Mouse (Mus musculus): Measurements from ENCODE around the gene Fign.

The Fign gene

DNA sequence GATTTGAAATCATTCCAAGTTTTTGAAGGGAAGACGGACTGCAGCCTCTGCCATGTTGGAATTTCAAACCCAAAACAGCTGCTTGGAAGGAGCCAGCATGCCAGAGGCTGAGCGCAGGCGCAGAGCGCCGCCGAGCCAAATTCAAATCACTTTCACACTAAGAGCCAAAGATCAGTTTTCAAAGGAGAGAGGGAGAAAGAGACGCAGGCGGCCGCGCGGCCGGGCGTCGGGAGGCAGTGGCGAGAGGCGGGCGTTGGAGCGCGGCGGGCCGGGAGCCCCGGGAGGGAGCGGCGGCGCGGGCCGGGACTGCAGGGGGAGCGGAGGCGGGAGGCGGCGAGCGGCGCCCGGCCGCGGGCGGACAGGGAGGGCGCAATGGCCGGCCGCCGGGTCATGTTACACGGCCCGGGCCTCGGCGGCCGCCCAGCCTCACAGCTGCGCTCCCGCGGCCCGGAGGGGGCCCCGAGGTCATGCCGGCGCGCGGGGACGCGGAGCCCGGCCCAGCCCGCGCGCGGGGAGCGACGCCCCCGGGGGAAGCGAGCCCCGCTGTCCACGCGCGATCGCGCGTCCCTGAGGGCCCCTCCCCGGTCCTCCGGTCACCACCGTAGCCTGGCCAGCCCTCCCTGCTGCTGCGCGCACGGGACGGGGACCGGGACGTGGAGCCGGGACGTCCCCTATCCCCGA is at the start of gene Fign:
Fign (minus strand) TSS at position 102 of the 681 bp plus-strand sequence.
- peak; percentile 13 to 61 for DNase-seq (ENCODE audit: low spot score in 2 of 2)

DNA sequence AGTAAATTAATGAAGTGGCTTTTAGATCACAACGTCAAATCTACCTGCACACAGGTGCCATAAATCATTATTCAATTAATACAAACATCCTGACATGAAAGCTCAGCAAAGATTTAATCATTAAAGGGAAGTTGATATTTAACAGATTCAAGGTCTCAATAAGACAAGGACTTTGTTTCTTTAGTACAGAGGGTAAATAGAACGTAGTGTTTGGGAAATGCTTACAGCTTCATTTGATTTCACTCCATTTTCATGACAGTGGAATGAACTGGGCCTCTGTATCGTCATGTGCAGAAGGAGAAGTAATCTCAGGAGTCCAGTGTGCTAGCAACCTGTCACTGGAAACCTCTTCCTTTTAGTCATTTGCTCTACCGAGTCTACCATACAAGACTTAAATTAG is 35.8 kb upstream of the Fign start:
- DNase-seq (ENCODE audit: low spot score in 2 of 2) = no peak

DNA sequence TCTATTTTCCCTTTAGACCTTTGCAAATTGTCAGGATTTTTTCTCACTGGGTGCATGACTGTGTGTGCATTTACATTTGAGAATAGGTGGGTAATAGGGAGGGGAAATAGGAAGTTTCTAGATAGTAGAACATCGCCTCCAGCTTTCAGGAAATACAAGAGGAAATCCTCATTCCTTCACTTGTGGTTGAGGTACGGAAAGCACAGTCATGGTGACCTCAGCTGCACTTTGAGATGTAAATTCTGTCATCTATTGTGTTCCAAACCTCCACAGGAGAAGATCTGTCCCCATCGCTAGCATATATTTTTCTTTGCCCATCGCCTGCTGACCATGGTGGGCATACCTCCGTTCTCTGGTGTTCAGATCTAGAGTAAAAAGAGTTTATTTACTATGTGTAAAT is 22.7 kb upstream of the Fign start:
- no peak for DNase-seq (ENCODE audit: low spot score in 2 of 2)

DNA sequence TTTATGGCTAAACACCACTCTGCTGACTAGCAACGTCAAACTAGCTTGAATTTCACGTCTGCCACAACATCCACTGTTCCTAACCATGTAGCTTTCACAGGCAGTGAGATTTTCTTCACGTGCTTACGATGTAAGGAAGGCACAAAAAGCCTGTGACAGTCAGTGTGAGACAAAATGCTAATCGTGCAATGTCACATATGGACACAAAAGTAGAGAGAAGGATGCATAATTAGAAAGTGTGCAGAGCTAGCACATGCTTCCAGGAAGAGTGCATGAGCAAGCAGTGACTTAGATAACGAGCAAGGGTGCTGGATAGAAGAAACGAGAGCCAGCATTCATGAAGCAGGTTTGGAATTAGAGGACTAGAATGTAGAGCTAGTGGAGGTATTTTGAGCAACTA is 18.8 kb upstream of the Fign start:
- no peak for DNase-seq (ENCODE audit: low spot score in 2 of 2)

DNA sequence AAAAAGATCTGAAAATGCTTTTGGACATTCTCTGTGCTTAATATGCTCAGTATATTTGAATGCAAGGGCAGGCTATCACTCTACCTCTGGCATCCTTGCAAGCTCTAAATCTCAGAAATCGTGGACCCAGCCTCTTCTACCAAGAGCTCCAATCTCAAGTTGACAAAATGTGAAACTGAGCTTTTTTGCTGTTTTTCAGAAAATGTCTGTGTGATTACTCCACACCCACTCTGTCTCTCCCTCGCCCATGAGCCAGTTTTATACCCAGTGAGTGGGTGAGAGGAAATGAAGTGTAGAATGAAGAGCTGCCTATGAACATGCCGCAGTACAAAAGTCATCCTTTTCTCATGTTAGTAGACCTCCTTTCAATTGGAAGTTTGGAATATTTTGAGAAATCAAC is 13.3 kb upstream of the Fign start:
- no peak for DNase-seq (ENCODE audit: low spot score in 2 of 2)

DNA sequence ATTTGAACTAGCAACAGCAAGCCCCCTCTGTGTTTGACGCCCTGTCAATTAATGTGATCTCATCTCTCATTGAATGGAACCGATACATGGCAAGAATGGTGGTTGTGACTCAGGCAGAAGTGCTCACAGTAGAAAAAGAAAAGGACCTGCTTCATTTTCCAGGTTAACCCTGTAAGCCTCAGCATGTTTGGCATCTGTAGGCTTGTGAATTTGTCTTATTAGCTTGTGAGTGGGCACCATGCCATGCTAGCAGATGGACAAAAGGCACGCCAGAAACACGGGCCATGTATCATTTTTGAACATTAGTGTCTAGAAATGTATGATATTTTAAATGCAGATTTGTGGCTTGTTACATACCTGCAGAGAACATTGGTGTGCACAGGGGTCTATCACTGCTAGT is 12.0 kb upstream of the Fign start:
- no peak for DNase-seq (ENCODE audit: low spot score in 2 of 2)

DNA sequence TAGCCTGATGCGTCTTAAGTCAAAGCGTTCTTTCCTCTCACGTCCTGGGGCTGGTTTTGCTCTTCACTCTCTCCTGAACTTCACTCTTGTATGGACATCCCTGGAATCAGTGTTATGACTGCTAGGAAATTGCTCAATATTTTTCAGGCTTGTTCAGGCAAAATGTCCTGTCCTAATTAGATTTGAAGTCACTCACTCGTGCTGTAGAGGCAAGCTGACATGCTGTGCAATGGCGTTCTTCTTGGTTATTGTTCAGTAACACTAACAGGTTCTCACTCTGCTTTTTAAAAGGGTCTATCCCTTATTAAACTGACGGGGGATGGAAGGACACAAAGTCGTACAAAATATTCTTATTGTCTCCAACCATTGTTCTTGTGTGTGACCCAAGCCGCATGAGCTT is 10.2 kb upstream of the Fign start:
- no peak for DNase-seq (ENCODE audit: low spot score in 2 of 2)

DNA sequence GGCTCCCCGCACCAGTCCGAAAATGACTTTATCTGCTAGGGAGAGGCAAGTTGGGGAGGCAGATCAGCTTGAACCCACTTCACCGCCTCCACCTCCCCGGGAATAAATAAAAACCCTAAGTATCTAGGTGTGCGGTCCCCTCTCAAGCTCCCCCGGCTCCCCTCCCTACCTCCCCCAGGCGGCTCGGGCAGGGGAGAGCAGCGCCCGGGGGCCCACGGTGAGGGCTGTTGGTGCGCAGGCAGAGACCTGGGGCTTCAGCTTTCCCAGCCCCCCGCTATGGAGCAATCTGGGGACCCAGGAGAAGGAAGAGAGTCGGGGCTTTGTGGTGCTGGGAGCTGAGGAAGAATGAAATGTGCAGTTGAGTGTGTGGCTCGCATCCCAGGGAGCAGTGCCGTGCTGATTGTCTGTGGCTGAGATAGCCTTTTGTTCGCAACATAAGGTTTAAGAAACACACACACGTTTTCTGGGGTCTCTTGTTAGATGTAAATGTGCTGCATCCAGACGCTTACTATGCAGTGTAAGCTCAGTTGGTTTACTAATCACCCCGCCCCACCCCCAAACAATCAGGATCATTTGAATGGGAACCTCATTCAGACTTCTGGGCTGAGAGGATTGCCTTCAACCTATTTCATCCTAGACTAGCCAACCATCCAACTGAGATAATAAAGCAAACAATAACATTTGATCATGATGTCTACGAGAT is 931 bp upstream of the Fign start:
- DNase-seq (ENCODE audit: low spot score in 2 of 2) = no peak

DNA sequence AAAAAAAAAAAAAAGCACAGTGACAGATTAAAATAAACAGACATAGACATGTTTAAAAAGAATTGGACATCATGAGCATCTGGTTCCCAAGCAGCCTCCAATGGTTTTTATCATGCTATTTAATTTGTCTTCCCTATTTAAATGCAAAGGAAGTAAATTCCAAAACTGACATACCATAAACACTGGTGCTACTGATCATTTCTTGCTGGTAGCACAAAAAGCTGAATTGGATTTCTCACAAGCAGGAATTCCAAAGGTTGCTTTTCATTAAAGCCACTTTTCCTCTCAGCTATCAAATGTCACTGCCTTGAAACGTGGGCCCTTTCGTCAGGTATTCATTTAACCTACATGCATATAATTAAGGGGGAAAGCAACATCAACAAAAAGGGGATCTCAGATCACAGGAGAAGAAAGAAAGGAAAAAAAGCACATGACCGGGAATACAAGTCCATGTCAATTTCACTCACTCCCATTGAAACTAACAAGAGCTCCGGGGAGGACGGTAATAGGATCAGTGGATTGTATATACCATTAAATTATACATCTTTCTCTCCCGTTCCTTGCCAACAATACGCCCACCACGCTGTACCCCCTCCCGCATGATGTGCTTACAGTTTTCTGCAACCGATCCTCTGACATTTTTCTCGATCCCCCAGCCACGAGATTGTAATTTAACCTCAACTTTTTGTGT is 972 bp downstream of the Fign start:
- DNase-seq (ENCODE audit: low spot score in 2 of 2) = no peak

DNA sequence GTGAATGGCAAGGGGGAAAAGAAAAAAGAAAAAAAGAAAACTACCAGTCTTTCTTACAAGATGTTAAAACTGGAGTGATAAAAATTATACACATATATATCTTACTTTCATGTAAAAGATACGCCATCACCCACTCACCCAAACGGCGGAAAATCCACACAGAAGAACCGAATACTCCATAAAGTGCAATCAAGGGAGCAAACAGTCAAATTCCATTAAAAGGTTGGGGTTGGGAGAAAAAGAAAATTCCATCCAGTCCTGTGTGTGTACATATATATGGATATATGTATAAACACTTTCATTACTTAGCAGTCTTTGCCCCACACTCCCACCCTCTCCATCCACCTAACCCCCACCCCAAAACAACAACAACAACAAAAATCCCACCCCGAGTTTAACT is 1.7 kb downstream of the Fign start:
- DNase-seq (ENCODE audit: low spot score in 2 of 2) = no peak

DNA sequence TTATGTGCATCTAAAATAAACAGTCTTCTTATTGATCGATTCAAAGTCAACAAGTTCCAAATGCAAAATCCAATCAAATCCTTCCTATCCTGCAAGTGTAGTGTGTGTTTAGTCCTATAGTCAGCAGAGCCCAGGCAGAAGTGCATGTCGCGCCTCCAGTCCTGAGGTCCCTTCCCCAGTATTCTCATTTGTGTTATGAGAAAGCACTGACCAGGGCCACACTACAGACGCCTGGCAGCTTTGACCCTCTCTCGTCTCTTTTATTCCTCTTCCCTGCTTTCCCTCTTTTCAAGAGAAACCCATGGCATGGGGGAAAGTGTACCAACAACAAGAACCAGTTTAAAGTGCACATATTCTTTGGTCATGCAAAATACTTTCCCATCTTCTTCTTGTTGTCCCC is 2.3 kb downstream of the Fign start:
- no peak for DNase-seq (ENCODE audit: low spot score in 2 of 2)

DNA sequence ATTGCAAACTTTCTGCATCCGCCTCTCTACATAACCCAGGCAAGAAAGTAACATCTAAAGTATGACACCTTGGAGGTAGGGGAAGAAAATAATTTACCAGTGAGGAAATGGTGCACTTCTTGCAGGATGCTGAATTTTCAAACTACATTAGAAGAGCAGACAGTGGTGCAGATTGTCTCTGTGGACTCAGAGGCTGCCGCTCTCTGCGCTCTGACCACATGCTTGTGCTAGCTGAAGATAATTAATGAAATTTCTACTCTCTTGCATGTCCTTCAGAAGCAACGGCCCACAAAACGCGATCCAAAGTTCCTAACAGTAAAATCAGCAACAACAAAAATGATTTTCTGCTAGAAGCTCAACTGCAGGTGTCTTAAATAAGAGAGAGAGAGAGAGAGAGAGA is 4.8 kb downstream of the Fign start:
- no peak for DNase-seq (ENCODE audit: low spot score in 2 of 2)

DNA sequence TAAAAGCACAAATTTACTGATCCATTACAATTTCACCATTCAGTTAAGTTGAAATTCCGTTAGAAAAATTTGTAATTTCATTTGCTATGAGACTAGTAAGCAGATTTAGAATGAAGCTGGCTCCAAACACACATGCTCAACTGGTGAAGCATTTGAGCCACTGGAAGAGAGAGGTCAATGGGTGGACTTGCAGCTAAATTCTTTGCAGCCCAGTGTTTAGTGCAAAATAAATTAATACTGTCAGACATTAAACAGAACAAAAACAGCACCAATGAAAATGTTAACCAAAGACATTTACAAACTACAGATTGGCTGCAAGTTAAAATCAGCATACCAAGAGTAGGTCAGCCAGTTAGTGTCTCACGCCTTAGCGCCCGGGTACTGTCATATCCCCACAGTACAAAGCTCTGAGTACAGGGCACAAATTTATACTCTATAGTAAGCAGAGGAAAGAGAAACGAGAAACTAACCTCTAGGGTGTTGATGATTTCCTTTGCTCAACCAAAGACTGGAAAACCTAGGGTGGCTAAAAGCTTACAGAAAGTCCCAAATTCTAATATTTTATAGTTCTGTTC is 13.9 kb downstream of the Fign start:
- DNase-seq (ENCODE audit: low spot score in 2 of 2) = no peak

DNA sequence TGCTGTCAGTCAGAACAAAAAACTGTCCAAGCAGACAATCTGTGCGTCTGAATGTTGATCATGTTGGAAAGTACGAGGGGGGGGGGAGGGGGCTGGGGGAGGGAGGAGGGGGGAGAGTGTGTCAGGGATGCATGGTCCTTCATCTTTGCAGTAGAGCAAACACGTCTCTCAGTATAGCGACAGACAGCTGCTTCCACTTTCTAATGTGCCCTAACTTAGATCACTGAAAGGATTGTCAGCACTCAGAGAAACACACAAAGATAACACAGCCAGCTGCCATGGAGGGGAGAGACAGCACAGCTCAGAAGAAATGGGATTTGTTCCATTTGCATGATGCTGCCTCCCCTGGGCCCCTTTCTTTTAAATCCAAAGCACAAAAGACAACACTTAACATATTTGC is 18.1 kb downstream of the Fign start:
- DNase-seq (ENCODE audit: low spot score in 2 of 2) = no peak

DNA sequence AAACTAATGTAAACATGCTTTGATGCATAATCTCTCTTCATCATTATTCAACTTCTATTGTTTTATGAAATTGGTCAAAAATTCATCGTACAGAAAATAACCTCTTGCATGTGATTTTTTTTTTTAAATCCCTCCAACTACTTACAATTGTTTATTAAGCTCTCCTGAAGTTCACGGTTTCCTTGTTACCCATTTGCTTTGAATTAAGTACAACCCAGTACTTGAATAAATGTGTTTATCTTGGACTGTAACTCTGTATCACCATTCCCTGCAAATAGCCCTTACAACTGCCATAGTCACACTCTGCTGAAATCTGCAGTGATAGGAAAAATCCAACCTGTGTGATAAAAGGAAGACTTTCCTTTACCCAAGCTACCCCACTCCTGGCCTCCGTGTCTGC is 19.3 kb downstream of the Fign start:
- DNase-seq (ENCODE audit: low spot score in 2 of 2) = no peak

DNA sequence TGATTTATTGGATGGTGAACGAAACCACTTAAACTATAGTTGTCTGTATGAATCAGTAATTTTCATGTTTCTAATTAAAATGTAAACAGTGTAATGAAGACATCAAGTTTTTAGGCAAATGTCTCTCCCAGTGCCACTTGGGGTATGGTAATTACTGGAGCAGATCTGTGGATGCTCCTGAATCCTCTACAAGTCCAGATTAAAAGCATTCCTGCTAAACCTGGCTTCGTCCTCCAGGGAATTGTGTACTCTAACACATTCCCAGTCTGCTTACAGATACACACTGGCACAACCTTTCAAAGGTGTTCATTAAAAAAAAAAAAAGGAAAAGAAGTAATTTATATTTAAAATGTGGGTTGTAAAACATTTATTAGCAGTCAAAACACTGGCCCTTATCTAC is 20.0 kb downstream of the Fign start:
- DNase-seq (ENCODE audit: low spot score in 2 of 2) = no peak

DNA sequence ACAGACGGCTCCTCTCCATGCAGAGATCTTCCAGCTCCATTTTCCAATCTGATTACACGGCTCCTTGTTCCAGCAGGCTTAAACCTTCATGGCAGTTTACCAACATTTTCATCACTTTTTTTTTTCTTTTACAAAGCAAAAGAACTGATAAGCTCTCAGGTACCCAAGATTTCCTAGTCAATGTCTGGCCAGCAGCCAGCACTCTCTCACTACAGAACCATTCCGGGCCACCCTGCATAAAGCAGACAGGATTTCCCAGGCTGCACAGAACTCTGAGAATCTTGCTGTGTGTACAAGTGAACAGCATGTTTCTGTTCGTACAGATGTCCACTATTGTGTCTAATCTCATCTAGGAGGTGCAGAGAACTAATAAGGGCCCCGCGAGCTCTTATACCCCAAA is 22.0 kb downstream of the Fign start:
- no peak for DNase-seq (ENCODE audit: low spot score in 2 of 2)

DNA sequence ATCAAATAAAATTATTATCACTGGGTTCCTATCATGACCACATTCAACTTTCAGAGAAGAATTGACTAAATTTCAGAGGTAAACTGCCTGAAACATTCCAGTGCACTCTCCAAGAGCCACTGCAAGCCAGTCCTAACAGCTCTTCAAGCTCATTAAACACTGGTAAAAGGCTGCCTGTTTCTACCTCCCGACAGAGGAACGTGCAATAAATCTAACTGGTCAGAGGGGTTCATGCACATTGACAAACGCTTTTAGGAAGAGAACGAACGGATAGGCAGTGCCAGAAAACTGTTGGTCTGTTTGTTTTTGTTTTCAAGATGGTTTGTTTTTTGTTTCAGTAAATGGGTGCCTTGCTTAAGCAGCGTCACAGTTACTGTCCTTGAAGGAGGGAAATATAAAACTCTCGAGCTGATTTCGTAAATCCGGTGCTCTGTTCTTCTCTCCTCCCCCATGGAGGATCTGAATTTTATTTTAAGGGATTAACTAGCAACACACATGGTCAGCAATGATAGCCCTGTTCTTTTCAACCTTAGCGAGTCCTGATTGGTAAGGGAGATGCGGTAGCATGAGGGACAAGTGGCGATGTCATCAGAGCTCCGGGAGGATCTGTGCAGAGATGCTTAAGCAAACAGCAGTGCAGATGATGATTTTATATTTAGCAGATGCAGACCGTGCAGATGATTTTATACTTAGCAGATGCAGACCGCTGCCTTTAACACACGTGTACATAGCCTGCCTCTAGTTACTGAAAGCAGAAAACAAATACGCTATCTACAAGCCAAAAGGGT is 23.0 kb downstream of the Fign start:
- DNase-seq (ENCODE audit: low spot score in 2 of 2) = no peak

DNA sequence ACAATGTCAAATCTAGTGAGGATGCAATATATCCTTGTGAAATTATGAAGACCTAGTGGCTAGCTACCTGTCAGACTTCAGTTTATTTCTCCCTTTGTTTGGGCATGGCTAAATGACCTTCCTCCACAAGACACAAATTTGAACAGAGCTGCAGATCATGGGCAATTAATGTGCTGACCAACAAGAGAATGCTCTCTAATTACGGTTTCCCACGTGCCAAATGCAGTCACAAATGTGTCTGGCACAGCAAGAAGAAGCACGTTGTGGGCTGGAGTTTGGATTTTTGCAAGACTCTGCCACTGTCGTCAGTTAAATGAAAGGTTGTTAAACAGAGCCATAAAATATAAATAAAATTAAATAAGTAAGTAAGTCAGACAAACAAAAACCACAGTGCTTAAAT is 25.7 kb downstream of the Fign start:
- no peak for DNase-seq (ENCODE audit: low spot score in 2 of 2)

DNA sequence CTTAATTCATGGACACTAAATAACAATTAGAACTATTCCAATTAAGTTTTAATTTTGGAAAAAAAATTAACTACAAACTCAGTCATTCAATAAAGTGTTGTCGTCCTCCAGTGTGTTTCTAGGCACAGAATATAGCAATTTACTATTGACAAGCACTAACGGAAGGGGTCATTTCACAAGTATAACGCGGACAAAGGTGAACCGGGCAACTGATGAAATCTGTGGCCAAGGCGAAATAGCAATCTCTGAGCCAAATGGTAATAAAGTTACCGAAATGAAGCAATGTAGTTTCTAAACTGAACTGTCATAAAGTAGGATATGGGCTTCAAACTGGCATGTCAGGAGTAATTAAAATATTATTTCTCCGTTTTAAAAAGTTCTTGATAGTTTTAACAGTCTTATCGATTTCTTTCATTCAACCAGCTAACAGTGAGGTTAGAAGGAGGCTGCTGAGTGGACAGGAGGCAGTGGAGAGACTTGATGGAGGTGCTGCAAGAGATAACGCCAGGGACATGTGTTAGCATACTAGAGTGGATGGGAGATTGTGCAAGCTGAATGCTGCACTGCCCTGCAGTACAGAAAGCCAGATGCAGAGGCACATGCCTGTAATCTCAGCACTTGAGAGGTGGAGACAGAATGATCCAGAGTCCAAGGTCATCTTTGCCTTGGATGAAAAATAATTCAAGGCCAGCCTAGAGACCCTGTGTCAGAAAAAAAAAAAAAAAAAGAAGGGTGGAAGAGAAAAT is 27.7 kb downstream of the Fign start:
- no peak for DNase-seq (ENCODE audit: low spot score in 2 of 2)

DNA sequence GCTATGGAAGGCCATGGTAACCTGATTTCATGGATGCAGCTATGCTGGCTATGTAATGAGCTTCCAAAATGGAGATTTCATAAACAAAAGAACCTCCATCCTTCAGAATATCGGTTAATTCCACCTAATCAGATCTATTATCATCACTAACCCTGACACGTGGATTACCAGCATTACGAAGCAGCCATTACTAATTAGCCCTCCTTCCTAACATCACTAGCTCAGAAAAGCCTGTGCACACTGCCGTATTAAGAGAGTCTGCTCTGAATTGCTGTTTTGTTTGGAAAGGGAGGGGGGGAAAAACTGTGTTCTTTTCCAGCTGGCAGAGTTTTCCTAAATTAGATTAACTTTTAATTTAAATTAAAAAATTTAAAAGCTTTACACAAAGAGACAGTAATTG is 32.3 kb downstream of the Fign start:
- no peak for DNase-seq (ENCODE audit: low spot score in 2 of 2)
